Mouse (Mus musculus): ENCODE results near the gene Klhl24. TPM values are rescaled to one million over a fixed set of nuclear protein-coding genes. Genes with fewer than 3 reads are reported as not detected.

Klhl24 gene
- polyA plus RNA-seq, 1 experiment from 2014 or later = 49.7 TPM

DNA sequence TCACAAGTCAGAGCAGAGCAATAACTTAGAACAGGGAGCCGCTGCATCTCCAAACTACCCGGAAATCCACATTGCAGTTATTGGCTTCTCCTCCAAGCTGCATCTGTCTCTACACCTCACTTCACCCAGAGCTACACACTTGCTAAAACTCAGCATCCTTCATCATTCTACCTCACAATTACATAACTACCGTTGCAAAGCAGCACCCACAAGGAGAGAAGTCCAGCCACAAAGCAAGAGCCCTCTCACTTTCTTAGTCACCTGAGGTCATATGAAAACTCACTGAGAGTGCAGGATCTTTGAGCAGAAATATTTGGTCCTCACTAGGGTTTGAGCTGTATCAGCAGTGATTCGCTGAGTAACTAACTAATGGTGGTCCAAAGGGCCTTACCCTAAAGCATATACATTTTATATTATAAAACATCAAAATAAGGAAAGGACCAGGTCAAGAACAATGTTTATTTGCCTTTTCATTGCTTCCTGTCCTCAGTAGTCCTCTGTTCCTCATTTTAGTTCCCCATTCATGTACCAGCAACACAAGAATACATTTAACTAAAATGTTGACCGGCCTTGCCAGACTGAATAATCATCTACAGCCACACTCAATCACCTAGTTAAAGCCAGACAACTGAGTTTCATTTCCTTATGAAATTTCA is 12.0 kb upstream of the Klhl24 start:
- no peaks in the 10 kb centered on the region for H3K27me3 ChIP-seq (replicated peaks; ENCODE audit: insufficient read depth, low read length)
- H3K27ac ChIP-seq (ENCODE audit: low read length) = no peak overlapping the region
- no peaks in the 10 kb centered on the region for H3K9me3 ChIP-seq (ENCODE audit: low read length)
- H3K4me2 ChIP-seq (replicated peaks; ENCODE audit: low read depth, low read length) = no peak overlapping the region
- no peak overlapping the region for H3K4me3 ChIP-seq (ENCODE audit: low read depth, low read length)
- H3K36me3 ChIP-seq (ENCODE audit: insufficient read depth, low read length) = no peaks in the 10 kb centered on the region
- H3K9ac ChIP-seq (replicated peaks; ENCODE audit: low read depth) = no peak overlapping the region
- WGBS = 88% methylated on average over 5 of the region's 5 CpGs
- ATAC-seq (no peak), DNase-seq (ENCODE audit: low spot score) (peak; percentile 35)
- H3K4me1 ChIP-seq (ENCODE audit: insufficient read depth, low read depth, low read length) = no peaks in the 10 kb centered on the region
- TF ChIP-seq CTCF (IDR thresholded peaks at IDR 0.05) (no peak), EP300 (IDR thresholded peaks at IDR 0.05) (no peak)

GRCm38 (mm10) chr16:20086976-20087375 is 10.4 kb upstream of the Klhl24 start:
- TF ChIP-seq EP300 (IDR thresholded peaks at IDR 0.05) = no peak
- no peak for TF ChIP-seq CTCF (IDR thresholded peaks at IDR 0.05)
- Histone ChIP-seq H3K9me3 (ENCODE audit: low read length) (no peaks in the 10 kb centered on the region), H3K4me2 (replicated peaks; ENCODE audit: low read depth, low read length) (no peak overlapping the region), H3K27me3 (replicated peaks; ENCODE audit: insufficient read depth, low read length) (no peaks in the 10 kb centered on the region), H3K4me1 (ENCODE audit: insufficient read depth, low read depth, low read length) (no peaks in the 10 kb centered on the region), H3K9ac (replicated peaks; ENCODE audit: low read depth) (no peak overlapping the region), H3K4me3 (ENCODE audit: low read depth, low read length) (no peak overlapping the region), H3K36me3 (ENCODE audit: insufficient read depth, low read length) (no peaks in the 10 kb centered on the region), H3K27ac (ENCODE audit: low read length) (no peak overlapping the region)
- 79% methylated on average over 5 of the region's 5 CpGs for WGBS
- no peak for ATAC-seq
- DNase-seq (ENCODE audit: low spot score) = no peak

GRCm38 (mm10) chr16:20089636-20090035 is 7.7 kb upstream of the Klhl24 start:
- H3K4me2 ChIP-seq (replicated peaks; ENCODE audit: low read depth, low read length) = no peak overlapping the region
- DNase-seq (ENCODE audit: low spot score) = no peak
- no peaks in the 10 kb centered on the region for H3K9me3 ChIP-seq (ENCODE audit: low read length)
- no peak for TF ChIP-seq CTCF (IDR thresholded peaks at IDR 0.05)
- no peak for TF ChIP-seq EP300 (IDR thresholded peaks at IDR 0.05)
- H3K4me1 ChIP-seq (ENCODE audit: insufficient read depth, low read depth, low read length) = no peaks in the 10 kb centered on the region
- ATAC-seq = no peak
- H3K4me3 ChIP-seq (ENCODE audit: low read depth, low read length) = no peak overlapping the region
- no peaks in the 10 kb centered on the region for H3K36me3 ChIP-seq (ENCODE audit: insufficient read depth, low read length)
- WGBS = 95% methylated on average over 3 of the region's 3 CpGs
- H3K9ac ChIP-seq (replicated peaks; ENCODE audit: low read depth) = no peak overlapping the region
- H3K27me3 ChIP-seq (replicated peaks; ENCODE audit: insufficient read depth, low read length) = no peaks in the 10 kb centered on the region
- H3K27ac ChIP-seq (ENCODE audit: low read length) = no peak overlapping the region

DNA sequence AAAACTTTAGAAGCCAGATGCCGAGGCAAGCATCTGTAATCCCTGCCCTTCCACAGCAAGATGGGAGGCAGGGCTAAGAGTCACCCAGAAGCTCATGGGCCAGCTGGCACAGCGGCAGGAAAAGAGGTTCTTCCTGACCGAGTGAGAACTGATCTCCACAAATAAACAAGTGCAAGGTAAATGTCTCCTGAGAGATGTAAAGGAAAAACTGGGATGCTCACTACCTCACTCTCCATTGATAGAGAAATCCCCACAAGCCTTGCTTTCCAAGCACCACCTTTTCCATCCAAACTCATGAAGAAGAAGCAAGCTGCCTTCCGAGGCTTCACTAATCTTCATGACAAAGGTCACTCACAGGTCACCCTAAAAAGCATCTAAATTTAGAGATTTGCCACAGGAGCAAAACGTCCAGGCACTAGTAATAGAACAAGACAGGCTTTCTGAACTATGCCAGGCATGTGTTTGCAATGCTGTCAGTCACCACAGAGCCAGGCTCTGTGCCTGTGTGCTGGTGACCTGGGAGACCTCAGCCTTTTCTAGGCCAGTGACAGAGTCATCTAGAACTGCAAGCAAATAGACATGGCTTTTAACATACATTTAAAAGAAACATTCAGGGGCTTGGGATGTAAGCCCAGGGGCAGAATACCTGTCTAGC is 6.3 kb upstream of the Klhl24 start:
- no peak overlapping the region for H3K4me3 ChIP-seq (ENCODE audit: low read depth, low read length)
- H3K36me3 ChIP-seq (ENCODE audit: insufficient read depth, low read length) = no peaks in the 10 kb centered on the region
- DNase-seq (ENCODE audit: low spot score) = no peak
- ATAC-seq = no peak
- no peaks in the 10 kb centered on the region for H3K9me3 ChIP-seq (ENCODE audit: low read length)
- H3K27me3 ChIP-seq (replicated peaks; ENCODE audit: insufficient read depth, low read length) = no peaks in the 10 kb centered on the region
- H3K9ac ChIP-seq (replicated peaks; ENCODE audit: low read depth) = no peak overlapping the region
- H3K4me2 ChIP-seq (replicated peaks; ENCODE audit: low read depth, low read length) = no peak overlapping the region
- 15% methylated on average over 5 of the region's 5 CpGs for WGBS
- no peak overlapping the region for H3K27ac ChIP-seq (ENCODE audit: low read length)
- no peaks in the 10 kb centered on the region for H3K4me1 ChIP-seq (ENCODE audit: insufficient read depth, low read depth, low read length)
- TF ChIP-seq EP300 (IDR thresholded peaks at IDR 0.05) = no peak
- no peak for TF ChIP-seq CTCF (IDR thresholded peaks at IDR 0.05)

DNA sequence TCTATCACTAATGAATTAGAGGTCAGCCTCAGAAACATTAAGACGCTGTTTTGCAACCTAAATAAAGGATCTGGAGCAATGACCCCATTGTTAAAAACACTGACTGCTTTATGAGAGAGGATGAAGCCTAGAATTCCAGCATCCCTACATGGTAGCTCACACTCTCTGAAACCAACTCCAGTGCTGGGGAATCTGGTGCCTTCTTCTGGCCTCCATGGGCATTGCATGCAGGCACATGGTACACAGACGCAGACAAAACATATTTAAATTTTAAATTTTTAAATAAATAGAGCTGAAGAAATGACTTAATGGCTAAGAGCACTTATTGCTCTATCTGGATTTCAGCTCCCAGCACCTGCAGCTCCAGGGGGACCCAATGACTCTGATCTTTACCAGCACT is 1.4 kb upstream of the Klhl24 start:
- ATAC-seq (no peak), DNase-seq (ENCODE audit: low spot score) (no peak)
- no peaks in the 10 kb centered on the region for H3K9me3 ChIP-seq (ENCODE audit: low read length)
- TF ChIP-seq CTCF (IDR thresholded peaks at IDR 0.05) = peak; percentile 67
- TF ChIP-seq EP300 (IDR thresholded peaks at IDR 0.05) = no peak
- no peak overlapping the region for H3K4me2 ChIP-seq (replicated peaks; ENCODE audit: low read depth, low read length)
- H3K36me3 ChIP-seq (ENCODE audit: insufficient read depth, low read length) = no peaks in the 10 kb centered on the region
- H3K27me3 ChIP-seq (replicated peaks; ENCODE audit: insufficient read depth, low read length) = no peaks in the 10 kb centered on the region
- H3K4me3 ChIP-seq (ENCODE audit: low read depth, low read length) = no peak overlapping the region
- H3K27ac ChIP-seq (ENCODE audit: low read length) = no peak overlapping the region
- WGBS = 77% methylated on average over 2 of the region's 2 CpGs
- H3K9ac ChIP-seq (replicated peaks; ENCODE audit: low read depth) = no peak overlapping the region
- H3K4me1 ChIP-seq (ENCODE audit: insufficient read depth, low read depth, low read length) = no peaks in the 10 kb centered on the region

GRCm38 (mm10) chr16:20097711-20098374 is 501 bp downstream of the Klhl24 start:
- DNase-seq (ENCODE audit: low spot score) (peak; percentile 98), ATAC-seq (peak; percentile 86)
- Histone ChIP-seq H3K4me1 (ENCODE audit: insufficient read depth, low read depth, low read length) (no peaks in the 10 kb centered on the region), H3K9me3 (ENCODE audit: low read length) (no peaks in the 10 kb centered on the region), H3K36me3 (ENCODE audit: insufficient read depth, low read length) (no peaks in the 10 kb centered on the region), H3K9ac (replicated peaks; ENCODE audit: low read depth) (peak overlapping the region; percentile 99), H3K27ac (ENCODE audit: low read length) (peak overlapping the region; percentile 100), H3K4me2 (replicated peaks; ENCODE audit: low read depth, low read length) (peak overlapping the region; percentile 60), H3K4me3 (ENCODE audit: low read depth, low read length) (peak overlapping the region; percentile 95), H3K27me3 (replicated peaks; ENCODE audit: insufficient read depth, low read length) (no peaks in the 10 kb centered on the region)
- under 1% methylated on average over 59 of the region's 61 CpGs for WGBS
- TF ChIP-seq CTCF (IDR thresholded peaks at IDR 0.05) = no peak
- TF ChIP-seq EP300 (IDR thresholded peaks at IDR 0.05) = peak; percentile 40; the same call in 1 of the 2 replicates
